In the genomic region with DNA sequence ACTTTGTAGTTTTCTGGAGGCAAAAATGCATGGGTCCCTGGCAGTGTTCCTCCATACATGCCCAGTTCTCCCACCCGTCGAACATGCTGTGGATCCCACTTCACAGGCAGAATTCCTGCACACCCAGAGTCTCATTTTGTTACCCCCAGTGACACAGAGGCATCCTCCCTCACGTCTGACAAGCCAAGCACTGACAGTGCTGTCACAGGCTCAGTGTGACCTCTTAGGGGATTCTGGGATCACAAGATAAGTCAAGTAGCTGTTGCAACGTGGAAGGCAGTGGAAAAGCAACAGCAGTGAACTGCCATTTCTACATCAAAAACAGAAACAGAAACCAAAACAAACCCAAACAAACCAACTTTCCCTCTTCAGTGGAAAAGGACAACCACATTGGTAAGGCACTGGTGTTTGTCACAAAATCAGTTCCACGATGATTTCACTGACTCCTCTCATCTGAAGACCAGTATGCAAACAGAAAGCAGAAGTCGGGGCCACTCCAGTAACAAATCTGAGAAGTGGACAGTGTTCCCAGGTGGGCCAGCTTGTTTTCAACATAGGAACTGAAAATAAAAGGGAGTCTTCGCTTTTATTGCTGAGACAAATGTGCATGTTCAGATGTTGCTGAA, we compare ENCODE assay signal across 20 mouse cellular contexts. TPM values are rescaled to one million over a fixed set of nuclear protein-coding genes. Genes with fewer than 3 reads are reported as not detected.
A peak's percentile ranks its signal among the peaks of the same experiment; 100 is the strongest.
DNase-seq lines count a peak whose midpoint lies in the region; ATAC-seq and TF ChIP-seq lines count a peak whose summit lies in the region.
"Had no signal": no experiment of that assay in that cellular context is flagged by ENCODE, and none has a peak within 500 bp of the region (broad histone marks: within the 10 kb centered on the region; RNA-seq: fewer than 3 reads in every experiment).

No protein-coding gene starts in this region.

- no peak for TF ChIP-seq CTCF in CH12.LX (conservative IDR thresholded peaks at IDR 0.05 in 1 of 2, IDR thresholded peaks at IDR 0.05 in 1 of 2; ENCODE audit: low read depth in 2 of 2, low read length in 2 of 2)

- no peaks in the 10 kb centered on the region for H3K27me3 ChIP-seq in limb, embryonic 11.5 days (ENCODE audit: control insufficient read depth, insufficient read depth, low read length)
- no peaks in the 10 kb centered on the region for H3K27me3 ChIP-seq in limb, embryonic 10.5 days (ENCODE audit: low read depth, poor library complexity, severe bottlenecking)
- H3K27me3 ChIP-seq in CH12.LX (replicated peaks) = no peaks in the 10 kb centered on the region
- H3K27me3 ChIP-seq in intestine, embryonic 15.5 days (replicated peaks) = no peaks in the 10 kb centered on the region
- H3K27me3 ChIP-seq: forebrain, embryonic 15.5 days; heart, embryonic 13.5 days; neural tube, embryonic 12.5 days had no signal

- dilution Hi-C loops in CH12.LX (cut with MboI; ENCODE audit: extremely low pct_ligation_motif_present, extremely low pct_unique_long_range_greater_than_20kb, low sequenced_read_pairs) = no loop called here

- no peaks in the 10 kb centered on the region for H3K4me1 ChIP-seq in limb, embryonic 11.5 days (ENCODE audit: control insufficient read depth, insufficient read depth, low read length)
- H3K4me1 ChIP-seq in limb, embryonic 10.5 days = no peaks in the 10 kb centered on the region
- H3K4me1 ChIP-seq in CH12.LX (ENCODE audit: control insufficient read depth in 1 of 2, insufficient read depth in 2 of 2) = peaks cover 7 to 19% of the 10 kb centered on the region in 2 experiments
- no peaks in the 10 kb centered on the region for H3K4me1 ChIP-seq in intestine, embryonic 15.5 days (replicated peaks)
- H3K4me1 ChIP-seq: forebrain, embryonic 15.5 days; hindbrain, embryonic 10.5 days; neural tube, embryonic 12.5 days had no signal

- H3K36me3 ChIP-seq in limb, embryonic 11.5 days (ENCODE audit: control insufficient read depth, insufficient read depth, low read length) = no peaks in the 10 kb centered on the region
- H3K36me3 ChIP-seq in limb, embryonic 10.5 days = peaks cover 4% of the 10 kb centered on the region; the same call in 1 of the 2 replicates
- H3K36me3 ChIP-seq in CH12.LX (replicated peaks in 1 of 2; ENCODE audit: control insufficient read depth in 1 of 2, insufficient read depth in 1 of 2, low read length in 1 of 2) = peaks cover 10 to 15% of the 10 kb centered on the region in 2 experiments
- no peaks in the 10 kb centered on the region for H3K36me3 ChIP-seq in macrophage (ENCODE audit: inconsistent target)
- no peaks in the 10 kb centered on the region for H3K36me3 ChIP-seq in intestine, embryonic 15.5 days
- H3K36me3 ChIP-seq: forebrain, embryonic 15.5 days; neural tube, embryonic 12.5 days had no signal

- H3K79me2 ChIP-seq in CH12.LX (replicated peaks; ENCODE audit: control insufficient read depth, extremely low read depth, insufficient read depth, poor library complexity, severe bottlenecking) (no peaks in the 10 kb centered on the region), macrophage (ENCODE audit: inconsistent target) (no peaks in the 10 kb centered on the region)

- no peak for TF ChIP-seq POLR2A in CH12.LX (IDR thresholded peaks at IDR 0.05; ENCODE audit: low read depth, low read length)

- peak; percentile 16 for DNase-seq in limb, embryonic 11.5 days (ENCODE audit: low spot score)
- no peak for DNase-seq in limb, embryonic 10.5 days (ENCODE audit: low spot score)
- peak; percentile 29 for DNase-seq in 416B (ENCODE audit: low read depth)
- peak; percentile 50 for DNase-seq in CH12.LX (ENCODE audit: extremely low read depth)
- no peak for DNase-seq in left cerebral cortex, adult 9 months (ENCODE audit: low spot score in 2 of 2)
- DNase-seq: adrenal gland, postnatal 10 days; kidney, adult 9 months; kidney, postnatal 36 days; left cerebral cortex, postnatal 4 days; midbrain, embryonic 14.5 days; thymus, adult 2 months had no signal

- TF ChIP-seq EP300 in CH12.LX (IDR thresholded peaks at IDR 0.05; ENCODE audit: low read length) = peak; percentile 74

- ATAC-seq in limb, embryonic 11.5 days (ENCODE audit: insufficient number of reproducible peaks, low FRiP score, low TSS enrichment, low read depth) = no peak
- no peak for ATAC-seq in intestine, embryonic 15.5 days
- ATAC-seq in megakaryocyte-erythroid progenitor cell, adult 5-6 weeks (replicated peaks; ENCODE audit: low FRiP score, low TSS enrichment, poor library complexity, severe bottlenecking) = no peak
- ATAC-seq: forebrain, embryonic 15.5 days had no signal

- no peak overlapping the region for H3K9ac ChIP-seq in limb, embryonic 11.5 days (ENCODE audit: low read length)
- no peak overlapping the region for H3K9ac ChIP-seq in CH12.LX (ENCODE audit: insufficient read depth, low read depth)
- H3K9ac ChIP-seq in intestine, embryonic 15.5 days = no peak overlapping the region
- H3K9ac ChIP-seq: forebrain, embryonic 15.5 days; heart, embryonic 13.5 days; liver, embryonic 14.5 days; neural tube, embryonic 12.5 days had no signal

- no peak overlapping the region for H3K27ac ChIP-seq in limb, embryonic 11.5 days (replicated peaks; ENCODE audit: low read depth, low read length)
- H3K27ac ChIP-seq in limb, embryonic 10.5 days = no peak overlapping the region
- H3K27ac ChIP-seq in CH12.LX (ENCODE audit: insufficient read depth, low read depth) (no peak overlapping the region), macrophage (0 out of 2 replicates have a peak overlapping the region, but pooled peaks have one; percentile 7)
- no peak overlapping the region for H3K27ac ChIP-seq in intestine, embryonic 15.5 days
- H3K27ac ChIP-seq: forebrain, embryonic 15.5 days; heart, embryonic 13.5 days; hindbrain, embryonic 10.5 days; liver, embryonic 14.5 days; neural tube, embryonic 12.5 days had no signal

- no peaks in the 10 kb centered on the region for H3K9me3 ChIP-seq in limb, embryonic 11.5 days (ENCODE audit: control insufficient read depth, low read length)
- H3K9me3 ChIP-seq in limb, embryonic 10.5 days (replicated peaks) = no peaks in the 10 kb centered on the region
- no peaks in the 10 kb centered on the region for H3K9me3 ChIP-seq in CH12.LX (replicated peaks; ENCODE audit: low read length)
- H3K9me3 ChIP-seq in intestine, embryonic 15.5 days = no peaks in the 10 kb centered on the region
- H3K9me3 ChIP-seq: forebrain, embryonic 15.5 days; heart, embryonic 13.5 days; hindbrain, embryonic 10.5 days; neural tube, embryonic 12.5 days had no signal

- no peak for TF ChIP-seq RAD21 in CH12.LX (IDR thresholded peaks at IDR 0.05; ENCODE audit: low read depth, low read length)

- H3K4me3 ChIP-seq in limb, embryonic 11.5 days (ENCODE audit: low read depth, low read length) = no peak overlapping the region
- no peak overlapping the region for H3K4me3 ChIP-seq in limb, embryonic 10.5 days
- H3K4me3 ChIP-seq in CH12.LX (replicated peaks in 1 of 3; ENCODE audit: low read depth in 2 of 3, low read length in 2 of 3, poor library complexity in 1 of 3) (no peak overlapping the region), macrophage (ENCODE audit: inconsistent target) (no peak overlapping the region; the same call in 1 of the 2 replicates)
- H3K4me3 ChIP-seq in intestine, embryonic 15.5 days (replicated peaks) = no peak overlapping the region
- H3K4me3 ChIP-seq: erythroblast, embryonic 14.5 days; forebrain, embryonic 15.5 days; heart, embryonic 13.5 days; hindbrain, embryonic 10.5 days; neural tube, embryonic 12.5 days had no signal

- 81% methylated on average over 7 of the region's 7 CpGs for WGBS in limb, embryonic 11.5 days
- 80% methylated on average over 7 of the region's 7 CpGs for WGBS in limb, embryonic 10.5 days
- WGBS in macrophage (ENCODE audit: missing documents) = 30% methylated on average over 7 of the region's 7 CpGs
- WGBS in intestine, embryonic 15.5 days = 71% methylated on average over 7 of the region's 7 CpGs

- in situ Hi-C loops in CH12.LX (cut with MboI; ENCODE audit: low pct_ligation_motif_present, low pct_unique_long_range_greater_than_20kb, low sequenced_read_pairs) = no loop called here

- H3K4me2 ChIP-seq in limb, embryonic 11.5 days (ENCODE audit: low read depth, severe bottlenecking) = no peak overlapping the region
- H3K4me2 ChIP-seq in CH12.LX (ENCODE audit: insufficient read depth, low read depth, poor library complexity, severe bottlenecking) = peak overlapping the region; percentile 40; the same call in 1 of the 2 replicates
- no peak overlapping the region for H3K4me2 ChIP-seq in intestine, embryonic 15.5 days (replicated peaks)
- H3K4me2 ChIP-seq: forebrain, embryonic 15.5 days; heart, embryonic 13.5 days; neural tube, embryonic 12.5 days had no signal

TF ChIP-seq in CH12.LX, 34 proteins besides CTCF, POLR2A, EP300 and RAD21 (continues in another document):
- no peak for TF ChIP-seq ZMIZ1 (IDR thresholded peaks at IDR 0.05; ENCODE audit: low read depth, low read length)
- TF ChIP-seq JUND (conservative IDR thresholded peaks at IDR 0.05; ENCODE audit: low read depth, low read length) = no peak
- TF ChIP-seq MXI1 (IDR thresholded peaks at IDR 0.05; ENCODE audit: low read depth, low read length) = no peak
- TF ChIP-seq MAZ (IDR thresholded peaks at IDR 0.05; ENCODE audit: low read depth, low read length) = no peak
- 0 out of 2 replicates have a peak, but pooled peaks have one; percentile 18 for TF ChIP-seq MYC (IDR thresholded peaks at IDR 0.05; ENCODE audit: low read depth, low read length)
- TF ChIP-seq ZNF384 (IDR thresholded peaks at IDR 0.05; ENCODE audit: low read depth, low read length) = no peak
- TF ChIP-seq USF1 (IDR thresholded peaks at IDR 0.05; ENCODE audit: low read depth, low read length) = no peak
- TF ChIP-seq JUN (IDR thresholded peaks at IDR 0.05; ENCODE audit: insufficient read depth, low read depth, low read length) = no peak
- TF ChIP-seq GABPA (IDR thresholded peaks at IDR 0.05; ENCODE audit: insufficient replicate concordance, low read depth, low read length) = no peak
- no peak for TF ChIP-seq BHLHE40 (IDR thresholded peaks at IDR 0.05; ENCODE audit: low read depth, low read length)

RNA-seq across cellular contexts. Expression of gene Paqr5, which starts 31.3 kb away (rescaled TPM):
- 0.85 and 1.0 TPM in 2 replicates for polyA plus RNA-seq in limb, embryonic 11.5 days (2014; fragmentation: Nextera tagmentation; extraction: Ambion mirVana)
- polyA plus RNA-seq in limb, embryonic 10.5 days (2016; fragmentation: Nextera tagmentation; extraction: Ambion mirVana) = 0.87 and 1.1 TPM in 2 replicates
- total RNA-seq in CH12.LX (2012; rRNA removed) (0.38 and 0.46 TPM in 2 replicates), CH12.LX (2014; rRNA removed) (0.39 and 0.61 TPM in 2 replicates)
- polyA plus RNA-seq in CH12.LX (2012; ENCODE audit: insufficient read length, low read depth) (0.43 and 0.87 TPM in 2 replicates), macrophage (2018) (0.09 to 0.14 TPM (median 0.11 TPM) in 3 replicates)
- under 1 TPM in 4 of 26 experiments, not detected in 22; 0.20 to 0.33 (median 0.25) TPM for total RNA-seq in macrophage (2018; cell fraction: chromatin; rRNA removed)
- under 1 TPM in 25 of 26 experiments, not detected in 1; 0.03 to 0.39 (median 0.10) TPM for total RNA-seq in macrophage (2018; cell fraction: cytosol; rRNA removed)
- under 1 TPM in 7 of 26 experiments, not detected in 19; 0.13 to 0.64 (median 0.21) TPM for total RNA-seq in macrophage (2018; cell fraction: nucleus; rRNA removed)
- polyA plus RNA-seq in intestine, embryonic 15.5 days (2015; fragmentation: Nextera tagmentation; extraction: Ambion mirVana) = 7.6 and 9.6 TPM in 2 replicates
- 1.5 TPM in 1 of 2 replicates, not detected in the other for total RNA-seq in megakaryocyte-erythroid progenitor cell, adult 5-6 weeks (2014; fragmentation: Nextera tagmentation)
- total RNA-seq in megakaryocyte-erythroid progenitor cell, adult 5-6 weeks (2017) = 0.65 TPM in 1 of 2 replicates, not detected in the other
- polyA plus RNA-seq: erythroblast, embryonic 14.5 days had no signal

Comparison
In these comparisons a context has a peak if more than half of its experiments do, and no peak if none do; other contexts are left out.
1. DNase-seq: peak in limb, embryonic 11.5 days (single experiment), 416B (single experiment) and CH12.LX (single experiment); none in limb, embryonic 10.5 days (single experiment) and left cerebral cortex, adult 9 months (0 of 2).